Mouse (Mus musculus): ENCODE data around the gene Tob1. TPM values are rescaled to one million over a fixed set of nuclear protein-coding genes. Genes with fewer than 3 reads are reported as not detected.

The Tob1 gene
- polyA plus RNA-seq, 1 experiment from 2014 or later = 27.9 TPM

GRCm38 (mm10) chr11:94175288-94175687 lies 36.0 kb upstream of the Tob1 start:
- Histone ChIP-seq H3K27ac (ENCODE audit: low read depth, low read length) (no peak overlapping the region), H3K4me3 (ENCODE audit: low read depth, low read length) (no peak overlapping the region), H3K4me1 (ENCODE audit: control insufficient read depth, insufficient read depth, low read length) (0 out of 2 replicates have a peak, but pooled peaks cover 4% of the 10 kb centered on the region), H3K27me3 (ENCODE audit: control insufficient read depth, insufficient read depth, low read length) (no peaks in the 10 kb centered on the region), H3K9ac (replicated peaks; ENCODE audit: low read depth, low read length) (no peak overlapping the region), H3K36me3 (ENCODE audit: control insufficient read depth, insufficient read depth, low read length) (no peaks in the 10 kb centered on the region), H3K9me3 (ENCODE audit: control insufficient read depth, low read length) (no peaks in the 10 kb centered on the region), H3K4me2 (ENCODE audit: low read depth, low read length) (no peak overlapping the region)
- WGBS = 71% methylated on average over 7 of the region's 7 CpGs
- ATAC-seq (ENCODE audit: low read depth) = no peak

- H3K36me3 ChIP-seq (ENCODE audit: control insufficient read depth, insufficient read depth, low read length) = no peaks in the 10 kb centered on the region
- no peak overlapping the region for H3K4me2 ChIP-seq (ENCODE audit: low read depth, low read length)
- no peaks in the 10 kb centered on the region for H3K27me3 ChIP-seq (ENCODE audit: control insufficient read depth, insufficient read depth, low read length)
- H3K4me1 ChIP-seq (ENCODE audit: control insufficient read depth, insufficient read depth, low read length) = 0 out of 2 replicates have a peak, but pooled peaks cover 4% of the 10 kb centered on the region
- no peak overlapping the region for H3K4me3 ChIP-seq (ENCODE audit: low read depth, low read length)
- H3K9ac ChIP-seq (replicated peaks; ENCODE audit: low read depth, low read length) = no peak overlapping the region
- no peak for ATAC-seq (ENCODE audit: low read depth)
- 45% methylated on average over 8 of the region's 8 CpGs for WGBS
- no peaks in the 10 kb centered on the region for H3K9me3 ChIP-seq (ENCODE audit: control insufficient read depth, low read length)
- H3K27ac ChIP-seq (ENCODE audit: low read depth, low read length) = no peak overlapping the region
Observed at GRCm38 (mm10) chr11:94175694-94176093, 35.6 kb upstream of the Tob1 start.

- Histone ChIP-seq H3K27me3 (ENCODE audit: control insufficient read depth, insufficient read depth, low read length) (no peaks in the 10 kb centered on the region), H3K4me3 (ENCODE audit: low read depth, low read length) (no peak overlapping the region), H3K9me3 (ENCODE audit: control insufficient read depth, low read length) (no peaks in the 10 kb centered on the region), H3K9ac (replicated peaks; ENCODE audit: low read depth, low read length) (no peak overlapping the region), H3K4me1 (ENCODE audit: control insufficient read depth, insufficient read depth, low read length) (0 out of 2 replicates have a peak, but pooled peaks cover 4% of the 10 kb centered on the region), H3K27ac (ENCODE audit: low read depth, low read length) (no peak overlapping the region), H3K36me3 (ENCODE audit: control insufficient read depth, insufficient read depth, low read length) (no peaks in the 10 kb centered on the region), H3K4me2 (ENCODE audit: low read depth, low read length) (no peak overlapping the region)
- ATAC-seq (ENCODE audit: low read depth) = no peak
- 87% methylated on average over 15 of the region's 15 CpGs for WGBS
Observed at GRCm38 (mm10) chr11:94177841-94178585, 33.2 kb upstream of the Tob1 start.

- H3K36me3 ChIP-seq (ENCODE audit: control insufficient read depth, insufficient read depth, low read length) = no peaks in the 10 kb centered on the region
- no peak overlapping the region for H3K4me3 ChIP-seq (ENCODE audit: low read depth, low read length)
- H3K4me1 ChIP-seq (ENCODE audit: control insufficient read depth, insufficient read depth, low read length) = 0 out of 2 replicates have a peak, but pooled peaks cover 4% of the 10 kb centered on the region
- WGBS = 17% methylated on average over 1 of the region's 1 CpGs
- H3K27ac ChIP-seq (ENCODE audit: low read depth, low read length) = no peak overlapping the region
- H3K9ac ChIP-seq (replicated peaks; ENCODE audit: low read depth, low read length) = no peak overlapping the region
- no peak overlapping the region for H3K4me2 ChIP-seq (ENCODE audit: low read depth, low read length)
- no peaks in the 10 kb centered on the region for H3K27me3 ChIP-seq (ENCODE audit: control insufficient read depth, insufficient read depth, low read length)
- no peaks in the 10 kb centered on the region for H3K9me3 ChIP-seq (ENCODE audit: control insufficient read depth, low read length)
- no peak for ATAC-seq (ENCODE audit: low read depth)
Observed at GRCm38 (mm10) chr11:94179768-94180167, 31.5 kb upstream of the Tob1 start.

GRCm38 (mm10) chr11:94180194-94180593 lies 31.1 kb upstream of the Tob1 start:
- Histone ChIP-seq H3K9me3 (ENCODE audit: control insufficient read depth, low read length) (no peaks in the 10 kb centered on the region), H3K4me3 (ENCODE audit: low read depth, low read length) (no peak overlapping the region), H3K27me3 (ENCODE audit: control insufficient read depth, insufficient read depth, low read length) (no peaks in the 10 kb centered on the region), H3K27ac (ENCODE audit: low read depth, low read length) (no peak overlapping the region), H3K9ac (replicated peaks; ENCODE audit: low read depth, low read length) (no peak overlapping the region), H3K4me1 (ENCODE audit: control insufficient read depth, insufficient read depth, low read length) (0 out of 2 replicates have a peak, but pooled peaks cover 4% of the 10 kb centered on the region), H3K4me2 (ENCODE audit: low read depth, low read length) (no peak overlapping the region), H3K36me3 (ENCODE audit: control insufficient read depth, insufficient read depth, low read length) (no peaks in the 10 kb centered on the region)
- ATAC-seq (ENCODE audit: low read depth) = no peak
- 87% methylated on average over 4 of the region's 4 CpGs for WGBS

GRCm38 (mm10) chr11:94181694-94182093 lies 29.6 kb upstream of the Tob1 start:
- ATAC-seq (ENCODE audit: low read depth) = no peak
- no peak overlapping the region for H3K27ac ChIP-seq (ENCODE audit: low read depth, low read length)
- 87% methylated on average over 8 of the region's 8 CpGs for WGBS

GRCm38 (mm10) chr11:94182711-94183110 lies 28.5 kb upstream of the Tob1 start:
- 85% methylated on average over 4 of the region's 4 CpGs for WGBS
- no peak overlapping the region for H3K27ac ChIP-seq (ENCODE audit: low read depth, low read length)
- no peak overlapping the region for H3K4me3 ChIP-seq (ENCODE audit: low read depth, low read length)
- no peaks in the 10 kb centered on the region for H3K36me3 ChIP-seq (ENCODE audit: control insufficient read depth, insufficient read depth, low read length)
- H3K9ac ChIP-seq (replicated peaks; ENCODE audit: low read depth, low read length) = no peak overlapping the region
- no peaks in the 10 kb centered on the region for H3K4me1 ChIP-seq (ENCODE audit: control insufficient read depth, insufficient read depth, low read length)
- H3K4me2 ChIP-seq (ENCODE audit: low read depth, low read length) = no peak overlapping the region
- no peak for ATAC-seq (ENCODE audit: low read depth)
- no peaks in the 10 kb centered on the region for H3K9me3 ChIP-seq (ENCODE audit: control insufficient read depth, low read length)
- H3K27me3 ChIP-seq (ENCODE audit: control insufficient read depth, insufficient read depth, low read length) = no peaks in the 10 kb centered on the region

More at GRCm38 (mm10) chr11:94181694-94182093, 29.6 kb upstream of the Tob1 start:
- Histone ChIP-seq H3K9ac (replicated peaks; ENCODE audit: low read depth, low read length) (no peak overlapping the region), H3K4me1 (ENCODE audit: control insufficient read depth, insufficient read depth, low read length) (no peaks in the 10 kb centered on the region), H3K9me3 (ENCODE audit: control insufficient read depth, low read length) (no peaks in the 10 kb centered on the region), H3K4me3 (ENCODE audit: low read depth, low read length) (no peak overlapping the region), H3K4me2 (ENCODE audit: low read depth, low read length) (no peak overlapping the region), H3K36me3 (ENCODE audit: control insufficient read depth, insufficient read depth, low read length) (no peaks in the 10 kb centered on the region), H3K27me3 (ENCODE audit: control insufficient read depth, insufficient read depth, low read length) (no peaks in the 10 kb centered on the region)

- ATAC-seq (ENCODE audit: low read depth) = no peak
- H3K27me3 ChIP-seq (ENCODE audit: control insufficient read depth, insufficient read depth, low read length) = no peaks in the 10 kb centered on the region
Observed at GRCm38 (mm10) chr11:94183120-94183519, 28.1 kb upstream of the Tob1 start.

GRCm38 (mm10) chr11:94183671-94184070 lies 27.6 kb upstream of the Tob1 start:
- no peak overlapping the region for H3K4me3 ChIP-seq (ENCODE audit: low read depth, low read length)
- ATAC-seq (ENCODE audit: low read depth) = no peak
- H3K4me2 ChIP-seq (ENCODE audit: low read depth, low read length) = no peak overlapping the region
- H3K9me3 ChIP-seq (ENCODE audit: control insufficient read depth, low read length) = no peaks in the 10 kb centered on the region
- no peak overlapping the region for H3K27ac ChIP-seq (ENCODE audit: low read depth, low read length)
- H3K9ac ChIP-seq (replicated peaks; ENCODE audit: low read depth, low read length) = no peak overlapping the region
- no peaks in the 10 kb centered on the region for H3K36me3 ChIP-seq (ENCODE audit: control insufficient read depth, insufficient read depth, low read length)
- no peaks in the 10 kb centered on the region for H3K4me1 ChIP-seq (ENCODE audit: control insufficient read depth, insufficient read depth, low read length)
- no peaks in the 10 kb centered on the region for H3K27me3 ChIP-seq (ENCODE audit: control insufficient read depth, insufficient read depth, low read length)
- 86% methylated on average over 2 of the region's 2 CpGs for WGBS

More at GRCm38 (mm10) chr11:94183120-94183519, 28.1 kb upstream of the Tob1 start:
- no peak overlapping the region for H3K4me2 ChIP-seq (ENCODE audit: low read depth, low read length)
- no peaks in the 10 kb centered on the region for H3K4me1 ChIP-seq (ENCODE audit: control insufficient read depth, insufficient read depth, low read length)
- no peaks in the 10 kb centered on the region for H3K9me3 ChIP-seq (ENCODE audit: control insufficient read depth, low read length)
- H3K4me3 ChIP-seq (ENCODE audit: low read depth, low read length) = no peak overlapping the region
- WGBS = 93% methylated on average over 5 of the region's 5 CpGs
- no peaks in the 10 kb centered on the region for H3K36me3 ChIP-seq (ENCODE audit: control insufficient read depth, insufficient read depth, low read length)
- H3K9ac ChIP-seq (replicated peaks; ENCODE audit: low read depth, low read length) = no peak overlapping the region
- no peak overlapping the region for H3K27ac ChIP-seq (ENCODE audit: low read depth, low read length)

Measured in neural tube, embryonic 14.5 days (tissue).